Mouse (Mus musculus): ENCODE results near the gene Rnf181.

Gene Rnf181

DNA sequence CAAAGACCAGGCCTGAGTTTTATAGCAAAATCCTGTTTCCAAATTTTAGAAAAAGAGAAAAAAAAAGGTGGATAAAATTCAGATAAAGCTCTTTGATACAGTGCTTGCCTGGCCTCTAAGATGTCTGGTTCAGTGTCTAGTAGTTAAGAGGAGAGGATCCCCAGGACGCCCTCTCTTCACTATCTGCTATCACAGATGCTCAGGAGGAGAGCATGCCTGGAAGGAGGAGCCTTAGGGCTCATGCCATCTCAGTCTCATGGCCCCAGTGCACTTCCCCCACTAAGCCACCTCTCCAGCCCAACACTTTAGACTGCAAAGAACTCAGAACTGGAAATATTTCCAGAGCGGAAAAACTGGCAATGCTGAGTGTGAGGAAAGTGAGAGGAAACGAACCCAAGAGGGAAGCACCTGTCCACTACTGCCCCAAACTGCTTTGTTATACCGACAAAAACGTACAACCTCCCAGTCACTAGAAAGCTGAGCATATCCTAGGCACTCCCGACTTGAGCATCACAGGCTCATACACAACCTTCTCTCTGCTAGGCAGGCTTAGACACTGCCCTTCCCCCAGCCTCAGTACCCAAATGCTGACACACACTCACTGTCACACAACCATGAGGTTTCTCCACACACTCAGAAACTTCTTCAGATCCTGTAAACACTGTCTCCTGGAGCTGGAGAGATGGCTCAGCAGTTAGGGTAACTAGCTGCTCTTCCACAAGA lies 42.8 kb downstream of the Rnf181 start:
- no peak for DNase-seq

DNA sequence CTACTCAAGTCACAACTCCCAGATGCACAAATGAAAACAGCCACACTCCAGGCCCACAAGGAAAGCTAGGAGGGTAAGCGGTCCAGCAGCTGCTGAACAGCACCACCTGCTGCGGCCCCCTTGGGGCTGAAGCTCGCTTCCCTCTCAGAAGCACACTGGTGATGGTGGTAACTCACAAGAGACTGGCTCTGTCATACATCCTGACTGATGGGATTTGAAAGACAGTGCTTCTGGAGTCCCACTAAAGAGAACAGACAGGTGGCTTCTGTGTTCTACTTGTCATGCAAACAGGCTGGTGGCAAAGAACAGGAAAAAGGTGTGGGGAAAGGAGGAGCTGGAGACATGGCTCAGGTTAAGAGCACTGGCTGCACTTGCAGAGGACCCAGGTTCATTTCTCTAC lies 43.8 kb downstream of the Rnf181 start:
- DNase-seq, result no peak

DNA sequence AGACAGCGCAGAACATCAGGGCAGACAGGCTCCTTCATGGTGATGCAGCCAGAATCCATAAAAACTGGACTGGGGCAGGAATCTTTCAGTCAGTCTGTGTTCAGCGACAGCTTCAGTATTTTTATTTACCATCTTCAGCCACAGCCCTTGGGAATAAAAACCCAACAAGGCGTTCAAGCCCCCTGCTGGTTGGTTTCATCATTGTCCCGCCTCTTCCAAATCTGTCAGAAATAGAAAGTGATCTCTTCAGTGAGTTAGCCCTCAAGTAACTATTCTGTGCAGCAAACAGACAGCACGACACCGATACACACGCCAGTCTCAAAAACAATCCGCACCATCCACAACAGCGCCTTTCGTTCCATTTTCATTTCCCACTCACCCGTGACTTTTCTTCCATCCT lies 47.7 kb downstream of the Rnf181 start:
- DNase-seq, result peak; percentile 33

DNA sequence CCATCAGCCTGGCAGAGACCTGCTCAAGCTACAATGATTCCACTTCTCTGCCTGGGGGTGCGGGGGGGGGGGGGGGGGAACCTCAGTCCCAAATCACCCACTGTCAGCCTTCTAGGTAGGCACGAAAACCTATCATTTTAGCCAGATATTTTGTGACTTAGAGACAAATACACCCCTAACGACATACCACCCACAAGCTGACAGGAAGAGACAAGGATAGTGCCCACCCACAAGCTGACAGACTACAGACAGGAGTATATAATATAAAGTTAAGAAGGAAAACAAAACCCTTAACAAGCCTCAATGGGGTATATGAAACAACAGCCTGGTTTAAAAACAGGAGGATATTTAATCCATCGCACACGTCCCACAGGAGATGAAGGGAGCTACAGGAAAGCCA lies 48.3 kb downstream of the Rnf181 start:
- no peak for DNase-seq

DNA sequence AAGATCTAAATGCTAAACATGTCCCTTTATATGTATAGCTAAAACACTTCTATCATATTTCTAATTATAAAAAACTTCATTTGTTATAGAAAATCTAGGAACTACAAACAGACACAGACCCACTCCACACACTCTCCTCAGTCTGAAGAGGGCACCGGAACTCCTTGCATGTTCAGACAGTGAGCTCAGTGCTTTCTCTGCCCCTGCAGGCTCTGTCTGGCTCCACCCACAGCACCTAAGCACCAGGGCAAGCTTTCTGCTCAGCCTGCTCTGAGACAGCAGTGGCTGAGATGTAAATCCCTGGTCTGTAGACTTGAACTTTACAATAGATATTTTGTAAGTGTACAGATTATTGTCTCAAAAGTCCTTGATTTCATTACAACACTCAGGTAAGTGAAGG lies 50.7 kb downstream of the Rnf181 start:
- no peak for DNase-seq

DNA sequence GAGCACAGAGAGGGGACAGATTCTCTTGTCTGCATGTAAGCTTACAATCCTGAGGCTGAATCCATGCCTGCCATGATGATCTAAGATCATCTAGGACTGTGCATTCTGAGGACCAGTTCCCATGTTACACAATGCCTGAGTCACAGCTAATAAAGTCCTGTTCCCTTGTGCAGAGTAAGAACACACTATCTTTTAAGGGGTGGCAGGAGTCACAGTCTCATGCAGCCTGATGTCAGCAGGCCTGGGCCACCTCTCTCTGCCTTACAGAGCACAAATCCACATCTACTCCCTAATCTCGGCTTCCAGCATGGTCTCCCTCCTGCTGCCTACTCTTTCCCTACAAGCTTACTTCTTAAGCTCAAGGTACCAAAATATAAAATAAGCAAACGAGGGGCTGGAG lies 51.4 kb downstream of the Rnf181 start:
- DNase-seq, result no peak

DNA sequence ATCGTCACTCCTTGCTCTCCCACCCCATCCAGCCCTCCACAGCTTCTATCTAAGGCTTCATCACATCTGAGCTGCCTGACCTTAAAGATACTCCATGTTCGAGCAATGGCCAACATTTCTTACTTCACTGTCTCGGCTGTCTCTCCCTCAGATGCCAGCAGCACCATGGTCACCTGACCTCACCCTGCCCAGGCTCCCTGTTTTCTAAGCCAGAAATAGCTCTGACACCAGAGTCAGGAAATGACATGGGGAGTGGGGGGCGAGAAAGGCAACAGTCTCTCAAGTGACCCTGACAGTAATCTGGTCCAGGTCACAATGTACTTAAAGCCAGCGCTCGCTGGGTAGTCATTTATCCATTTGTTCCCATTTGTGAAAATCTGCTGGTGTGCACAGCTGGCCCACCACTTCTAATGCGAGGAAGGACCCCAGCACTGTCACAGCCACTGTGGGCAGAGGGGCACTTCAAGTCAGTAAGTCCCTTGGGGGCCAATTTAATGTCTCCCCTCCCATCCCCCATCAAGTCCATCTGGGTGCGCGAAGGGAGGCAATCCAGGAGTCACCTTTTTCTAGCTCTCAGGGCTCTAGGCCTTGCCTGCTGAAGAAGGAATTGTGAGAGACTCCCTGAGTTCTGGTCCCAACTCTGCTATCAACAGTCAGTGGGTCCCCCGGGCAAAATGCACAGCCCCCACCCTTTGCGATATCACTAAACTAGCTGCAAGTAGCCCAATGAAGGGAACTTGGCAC lies 53.5 kb downstream of the Rnf181 start:
- DNase-seq, result no peak

DNA sequence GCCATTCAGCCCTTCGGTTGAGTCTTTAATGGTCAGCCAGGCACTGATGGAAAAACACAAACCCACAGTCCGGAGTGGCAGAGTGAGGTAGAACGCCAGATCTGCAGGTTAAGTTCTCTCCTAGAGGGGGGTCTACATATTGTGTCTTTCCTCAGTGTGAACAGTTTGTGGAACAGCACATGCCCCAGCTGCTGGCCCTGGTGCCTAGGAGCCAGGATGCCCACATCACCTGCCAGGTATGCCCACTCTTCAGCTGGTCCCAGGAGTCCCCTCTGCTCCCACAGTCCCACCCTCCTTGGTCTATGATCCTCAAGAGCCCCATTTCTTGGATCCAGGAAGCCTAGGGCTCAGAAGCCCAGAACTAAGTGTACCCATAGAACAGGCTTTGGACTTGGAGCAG lies 54.6 kb downstream of the Rnf181 start:
- no peak for DNase-seq
